In the genomic region with DNA sequence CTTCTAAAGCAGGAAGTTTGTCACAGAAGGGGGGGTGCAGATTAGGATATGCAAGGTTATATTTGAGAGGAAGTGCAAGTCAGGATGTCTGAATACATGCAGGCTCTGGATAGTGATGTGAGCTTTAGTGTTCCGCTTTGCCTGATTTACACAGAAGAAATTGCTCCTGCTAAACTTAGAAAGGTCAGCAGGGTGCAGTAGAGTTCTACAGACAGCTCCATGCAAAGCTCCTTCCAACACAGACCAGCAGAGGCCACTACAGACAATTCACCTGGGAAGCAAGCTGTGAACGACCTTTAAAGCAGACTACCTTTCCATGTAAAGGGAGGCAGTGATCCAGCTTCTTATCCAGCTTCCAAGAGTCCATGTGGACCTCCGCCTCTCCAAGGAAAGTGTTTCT, we compare ENCODE assay signal across 8 mouse cellular contexts. TPM values are rescaled to one million over a fixed set of nuclear protein-coding genes. Genes with fewer than 3 reads are reported as not detected.
DNase-seq lines count a peak whose midpoint lies in the region; ATAC-seq and TF ChIP-seq lines count a peak whose summit lies in the region.

No protein-coding gene starts in this region.

- peak; percentile 71 for ATAC-seq in forebrain, embryonic 14.5 days
- 0 out of 2 replicates have a peak, but pooled peaks have one; percentile 40 for ATAC-seq in intestine, embryonic 14.5 days (replicated peaks; ENCODE audit: low FRiP score, low TSS enrichment, low read depth)
- ATAC-seq in megakaryocyte, adult 5-6 weeks (ENCODE audit: poor library complexity, severe bottlenecking): peak; percentile 89

- H3K4me3 ChIP-seq in gastrocnemius, adult 2 months: no peak overlapping the region
- H3K4me3 ChIP-seq in forebrain, embryonic 14.5 days (ENCODE audit: low read depth, low read length): no peak overlapping the region
- H3K4me3 ChIP-seq in intestine, embryonic 14.5 days (ENCODE audit: low read depth, low read length): no peak overlapping the region
- H3K4me3 ChIP-seq in left cerebral cortex, adult 2 months: no peak overlapping the region

- intact Hi-C loops in gastrocnemius, adult 2 months (cut with DNase I): no loop called here
- intact Hi-C loops in gastrocnemius, postnatal 36 days (cut with DNase I): loop anchor here (1.0 kb wide), 1 partner anchor 71 kb away; no protein-coding TSS in a partner anchor
- intact Hi-C loops in left cerebral cortex, adult 2 months (cut with DNase I): loop anchor here (1.0 kb wide), 1 partner anchor 72 kb away; no protein-coding TSS in a partner anchor

- H3K4me2 ChIP-seq in forebrain, embryonic 14.5 days (ENCODE audit: low read length): no peak overlapping the region
- H3K4me2 ChIP-seq in intestine, embryonic 14.5 days (ENCODE audit: low read length): no peak overlapping the region

- TF ChIP-seq CTCF in gastrocnemius, adult 2 months (IDR thresholded peaks at IDR 0.05): peak; percentile 83
- peak; percentile 74 for TF ChIP-seq CTCF in left cerebral cortex, adult 2 months (IDR thresholded peaks at IDR 0.05)

- no peak overlapping the region for H3K9ac ChIP-seq in forebrain, embryonic 14.5 days (ENCODE audit: low read length)
- H3K9ac ChIP-seq in intestine, embryonic 14.5 days (ENCODE audit: low read length): no peak overlapping the region

- WGBS in forebrain, embryonic 14.5 days: 47% methylated on average over 3 of the region's 3 CpGs
- 47% methylated on average over 3 of the region's 3 CpGs for WGBS in intestine, embryonic 14.5 days

- DNase-seq in gastrocnemius, adult 2 months: peak; percentile 20
- DNase-seq in gastrocnemius, postnatal 36 days: no peak
- DNase-seq in c-Kit-positive CD71-positive TER-119-negative erythroid progenitor cells, embryonic 14.5 days (ENCODE audit: low read depth): peak; percentile 27
- peak; percentile 66 for DNase-seq in forebrain, embryonic 14.5 days (ENCODE audit: low spot score)
- peak; percentile 58 for DNase-seq in intestine, embryonic 14.5 days (ENCODE audit: low spot score)
- DNase-seq in left cerebral cortex, adult 2 months (ENCODE audit: extremely low spot score in 1 of 2, low spot score in 2 of 2): peak; percentile 23 to 27
- peak; percentile 21 for DNase-seq in skeletal muscle tissue, adult 2 months (ENCODE audit: low read depth, low spot score)

- no peaks in the 10 kb centered on the region for H3K36me3 ChIP-seq in forebrain, embryonic 14.5 days (ENCODE audit: control insufficient read depth, insufficient read depth, low read length)
- H3K36me3 ChIP-seq in intestine, embryonic 14.5 days (ENCODE audit: control insufficient read depth, insufficient read depth, low read length): no peaks in the 10 kb centered on the region

- no peak overlapping the region for H3K27ac ChIP-seq in gastrocnemius, adult 2 months
- H3K27ac ChIP-seq in forebrain, embryonic 14.5 days (ENCODE audit: low read depth, low read length): no peak overlapping the region
- no peak overlapping the region for H3K27ac ChIP-seq in intestine, embryonic 14.5 days (ENCODE audit: low read depth)
- no peak overlapping the region for H3K27ac ChIP-seq in left cerebral cortex, adult 2 months

- no peaks in the 10 kb centered on the region for H3K4me1 ChIP-seq in forebrain, embryonic 14.5 days (ENCODE audit: control insufficient read depth, insufficient read depth, low read length)
- H3K4me1 ChIP-seq in intestine, embryonic 14.5 days (replicated peaks; ENCODE audit: control insufficient read depth, insufficient read depth, low read length): no peaks in the 10 kb centered on the region

- H3K9me3 ChIP-seq in forebrain, embryonic 14.5 days (replicated peaks; ENCODE audit: control insufficient read depth, low read length): no peaks in the 10 kb centered on the region
- H3K9me3 ChIP-seq in intestine, embryonic 14.5 days (ENCODE audit: control insufficient read depth, low read length): no peaks in the 10 kb centered on the region

- H3K27me3 ChIP-seq in forebrain, embryonic 14.5 days (replicated peaks; ENCODE audit: control insufficient read depth, insufficient read depth, low read length): no peaks in the 10 kb centered on the region
- no peaks in the 10 kb centered on the region for H3K27me3 ChIP-seq in intestine, embryonic 14.5 days (replicated peaks; ENCODE audit: control insufficient read depth, insufficient read depth, low read length)

RNA-seq across cellular contexts. Expression of a gene that starts 34.2 kb away (rescaled TPM):
- total RNA-seq in gastrocnemius, adult 2 months (2021): under 1 TPM; 0.31 to 0.59 TPM
- total RNA-seq in gastrocnemius, postnatal 36 days (2021): under 1 TPM; 0.49 to 0.66 TPM
- 0.53 and 0.58 TPM in 2 replicates for polyA plus RNA-seq in forebrain, embryonic 14.5 days (2014; fragmentation: Nextera tagmentation; extraction: Ambion mirVana)
- polyA plus RNA-seq in intestine, embryonic 14.5 days (2014; fragmentation: Nextera tagmentation; extraction: Ambion mirVana): 2.7 and 3.4 TPM in 2 replicates
- under 1 TPM; 0.52 to 0.84 TPM for total RNA-seq in left cerebral cortex, adult 2 months (2021)
- not detected in 2 replicates for total RNA-seq in megakaryocyte, adult 5-6 weeks (2015)
- total RNA-seq in megakaryocyte, adult 5-6 weeks (2017): 0.15 TPM in 1 of 2 replicates, not detected in the other

RNA-seq across cellular contexts. Expression of a gene that starts 39.2 kb away (rescaled TPM):
- 1 to 10 TPM; 2.3 to 3.3 TPM for total RNA-seq in gastrocnemius, adult 2 months (2021)
- 1 to 10 TPM; 2.7 to 3.5 TPM for total RNA-seq in gastrocnemius, postnatal 36 days (2021)
- polyA plus RNA-seq in forebrain, embryonic 14.5 days (2014; fragmentation: Nextera tagmentation; extraction: Ambion mirVana): 0.91 TPM in 2 replicates
- polyA plus RNA-seq in intestine, embryonic 14.5 days (2014; fragmentation: Nextera tagmentation; extraction: Ambion mirVana): 10.2 and 10.9 TPM in 2 replicates
- total RNA-seq in left cerebral cortex, adult 2 months (2021): 1 to 10 TPM; 1.0 to 1.2 TPM
- total RNA-seq in megakaryocyte, adult 5-6 weeks (2015): not detected in 2 replicates
- not detected in 2 replicates for total RNA-seq in megakaryocyte, adult 5-6 weeks (2017)

RNA-seq across cellular contexts. Expression of a gene that starts 49.2 kb away (rescaled TPM):
- 1 to 10 TPM; 1.9 to 5.0 TPM for total RNA-seq in gastrocnemius, adult 2 months (2021)
- total RNA-seq in gastrocnemius, postnatal 36 days (2021): 1 to 10 TPM; 2.5 to 4.3 TPM
- polyA plus RNA-seq in forebrain, embryonic 14.5 days (2014; fragmentation: Nextera tagmentation; extraction: Ambion mirVana): 277 and 284 TPM in 2 replicates
- polyA plus RNA-seq in intestine, embryonic 14.5 days (2014; fragmentation: Nextera tagmentation; extraction: Ambion mirVana): 127 and 144 TPM in 2 replicates
- 10 to 100 TPM; 12.6 to 16.5 TPM for total RNA-seq in left cerebral cortex, adult 2 months (2021)
- 0.13 and 0.43 TPM in 2 replicates for total RNA-seq in megakaryocyte, adult 5-6 weeks (2015)
- total RNA-seq in megakaryocyte, adult 5-6 weeks (2017): 2.0 TPM in 1 of 2 replicates, not detected in the other

Comparison
In these comparisons a context has a peak if more than half of its experiments do, and no peak if none do; other contexts are left out.
1. DNase-seq: peak in gastrocnemius, adult 2 months (single experiment), c-Kit-positive CD71-positive TER-119-negative erythroid progenitor cells, embryonic 14.5 days (single experiment), forebrain, embryonic 14.5 days (single experiment), intestine, embryonic 14.5 days (single experiment), left cerebral cortex, adult 2 months (2 of 2) and skeletal muscle tissue, adult 2 months (single experiment); none in gastrocnemius, postnatal 36 days (0 of 2).
2. Peak in every context shown above with its lines, with median percentiles within 50 percentile points of each other: ATAC-seq.